Mouse (Mus musculus) megakaryocyte-erythroid progenitor cell, adult 5-6 weeks (primary cell): Measurements from ENCODE around the gene Eci1. TPM values are rescaled to one million over a fixed set of nuclear protein-coding genes. Genes with fewer than 3 reads are reported as not detected.

Experiments used
- ATAC-seq: replicated peaks from 2 replicates; pipeline ENCODE4 v1.8.0; 2016; ENCODE audit warnings: mild to moderate bottlenecking, inconsistent platforms; ENCODE audit not compliant: severe bottlenecking, poor library complexity, low FRiP score, low TSS enrichment
- total RNA-seq, 2 experiments: library from RNA; stranded (forward) in 1 of 2; stranded (reverse) in 1 of 2; fragments of 200-1000, 215-1000 nt in 1 of 2; fragments of >200 nt in 1 of 2; fragmentation: Nextera tagmentation in 1 of 2; gene quantifications; 2 replicates each; pipeline ENCODE4 v1.2.3; 2014 to 2017

Eci1 gene
- total RNA-seq, 2 experiments from 2014 or later, result 33.3 to 79.7 TPM

DNA sequence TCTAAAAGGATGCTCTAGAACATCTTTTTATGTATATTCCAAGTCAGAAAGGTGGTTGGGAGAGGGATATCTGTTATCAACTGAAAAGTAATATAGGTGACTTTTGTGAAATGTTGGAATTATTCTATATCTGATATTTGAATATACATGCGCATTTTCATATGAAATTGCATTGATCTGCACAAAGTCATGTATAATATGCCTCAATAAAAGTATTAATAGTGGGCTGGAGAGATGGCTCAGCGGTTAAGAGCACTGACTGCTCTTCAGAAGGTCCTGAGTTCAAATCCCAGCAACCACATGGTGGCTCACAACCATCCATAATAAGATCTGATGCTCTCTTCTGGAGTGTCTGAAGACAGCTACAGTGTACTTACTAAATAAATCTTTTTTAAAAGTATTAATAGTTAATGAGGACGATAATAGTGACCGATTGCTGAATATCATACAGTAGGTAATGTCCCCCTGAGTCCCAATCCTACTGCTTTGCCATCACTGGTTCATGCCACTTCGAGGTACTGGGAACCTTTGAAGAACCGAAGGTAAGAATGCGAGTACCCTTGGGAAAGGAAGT, 43.0 kb downstream of the Eci1 start:
- ATAC-seq, result no peak

DNA sequence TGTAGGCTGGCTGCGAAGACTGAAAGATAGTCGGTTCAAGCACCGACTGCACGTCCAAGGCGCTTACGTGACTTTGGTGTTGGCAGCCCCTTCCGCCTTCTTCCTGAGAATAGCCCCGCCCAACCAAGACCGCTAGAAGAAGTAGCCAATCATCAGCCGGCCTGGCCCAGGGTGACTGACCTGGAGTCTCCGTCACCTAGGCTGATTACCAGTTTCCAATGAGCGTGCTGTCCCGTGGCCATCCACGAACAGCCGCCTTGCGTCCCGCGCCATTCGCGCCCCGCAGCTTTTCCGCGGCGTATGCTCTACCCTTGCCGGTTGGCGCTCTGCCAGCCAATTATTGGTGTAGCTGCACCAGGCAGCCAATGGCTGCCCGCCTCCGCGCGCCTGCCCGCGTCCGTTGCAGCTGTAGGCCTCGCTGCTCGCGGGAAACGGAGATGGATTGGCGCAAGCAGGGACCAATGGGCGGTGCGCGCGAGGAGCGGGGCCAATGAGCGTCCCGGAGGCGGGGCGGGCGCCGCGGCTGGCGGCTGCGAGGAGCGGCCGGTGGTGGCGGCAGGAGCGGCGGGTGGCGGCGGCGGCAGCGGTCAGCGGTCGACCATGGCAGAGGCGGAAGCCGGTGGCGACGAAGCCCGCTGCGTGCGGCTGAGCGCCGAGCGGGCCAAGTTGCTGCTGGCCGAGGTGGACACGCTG, 43.6 kb downstream of the Eci1 start, which contains the start of the genes E4f1 and Pgp:
Gene E4f1, minus strand, starts transcription at position 404 of the 693 bp plus-strand sequence.
Gene Pgp, plus strand, starts transcription at position 483 of the 693 bp plus-strand sequence.
- ATAC-seq, result peak; percentile 91

DNA sequence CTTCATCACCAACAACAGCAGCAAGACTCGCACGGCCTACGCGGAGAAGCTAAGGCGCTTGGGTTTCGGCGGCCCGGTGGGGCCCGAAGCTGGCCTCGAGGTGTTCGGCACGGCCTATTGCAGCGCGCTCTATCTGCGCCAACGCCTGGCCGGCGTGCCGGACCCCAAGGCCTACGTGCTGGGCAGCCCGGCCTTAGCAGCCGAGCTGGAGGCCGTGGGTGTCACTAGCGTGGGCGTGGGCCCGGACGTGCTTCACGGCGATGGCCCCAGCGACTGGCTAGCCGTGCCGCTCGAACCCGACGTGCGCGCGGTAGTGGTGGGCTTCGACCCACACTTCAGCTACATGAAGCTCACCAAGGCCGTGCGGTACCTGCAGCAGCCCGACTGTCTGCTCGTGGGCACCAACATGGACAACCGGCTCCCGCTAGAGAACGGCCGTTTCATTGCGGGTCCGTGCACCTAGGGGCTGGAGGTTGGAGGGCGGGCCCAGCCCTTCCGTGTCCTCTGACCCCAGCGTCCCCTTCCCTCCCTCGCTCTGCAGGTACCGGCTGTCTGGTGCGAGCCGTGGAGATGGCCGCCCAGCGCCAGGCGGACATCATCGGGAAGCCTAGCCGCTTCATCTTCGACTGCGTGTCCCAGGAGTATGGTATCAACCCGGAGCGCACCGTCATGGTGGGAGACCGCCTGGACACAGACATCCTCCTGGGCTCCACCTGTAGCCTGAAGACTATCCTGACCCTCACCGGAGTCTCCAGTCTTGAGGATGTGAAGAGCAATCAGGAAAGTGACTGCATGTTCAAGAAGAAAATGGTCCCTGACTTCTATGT, 44.5 kb downstream of the Eci1 start:
- ATAC-seq, result no peak

DNA sequence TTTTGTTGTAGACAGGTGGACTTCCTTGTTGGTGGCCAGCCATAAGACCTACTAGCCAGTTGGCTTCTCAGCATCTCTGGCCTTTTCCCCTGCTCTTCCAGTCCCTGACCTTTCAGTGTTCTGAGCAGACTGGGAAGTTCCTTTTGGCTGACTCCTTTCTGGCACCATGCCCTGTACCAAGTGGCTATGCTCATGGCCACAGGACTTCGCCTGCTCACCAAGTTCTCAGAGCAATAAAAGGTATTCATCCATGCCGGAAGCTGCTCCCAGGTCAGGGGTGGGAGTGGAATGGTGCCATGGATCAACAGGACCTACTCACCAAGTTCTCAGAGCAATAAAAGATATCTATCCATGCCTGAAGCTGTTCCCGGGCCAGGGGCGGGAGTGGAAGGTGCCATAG, 46.1 kb downstream of the Eci1 start:
- no peak for ATAC-seq

DNA sequence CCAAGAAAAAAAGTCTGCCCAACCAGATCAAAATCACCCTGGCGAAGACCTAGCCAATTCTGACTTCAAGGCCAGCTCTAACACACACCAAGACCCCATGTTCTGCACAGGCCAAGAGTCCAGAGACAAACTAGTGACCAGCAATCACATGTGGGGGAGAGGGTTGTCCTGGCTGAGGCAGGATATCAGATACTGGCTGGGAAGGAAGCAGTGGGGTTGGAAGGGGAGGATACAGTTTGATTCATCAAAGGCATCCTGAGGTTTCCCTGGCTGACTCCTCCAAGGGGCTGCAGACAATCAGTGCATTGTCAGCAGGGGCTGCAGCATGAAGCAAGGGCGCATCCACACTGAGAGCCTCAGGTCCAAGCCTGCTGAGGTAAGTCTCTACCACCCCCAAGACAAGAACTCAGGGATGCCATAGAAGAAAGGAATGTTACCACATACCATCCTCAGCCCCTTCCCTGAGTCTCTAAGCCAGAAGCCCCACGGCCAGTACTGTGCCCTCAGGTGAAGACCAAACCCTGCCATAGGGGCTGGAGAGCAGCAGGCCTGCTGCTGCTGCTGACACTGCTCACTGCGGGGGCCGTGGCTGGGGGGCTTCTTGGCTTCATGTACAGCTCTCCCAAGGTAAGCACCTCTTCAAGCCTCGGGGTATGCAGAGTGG, 47.3 kb downstream of the Eci1 start, which contains the start of gene Bricd5:
Gene Bricd5, plus strand, starts transcription at position 273 of the 664 bp plus-strand sequence.
- ATAC-seq, result no peak

DNA sequence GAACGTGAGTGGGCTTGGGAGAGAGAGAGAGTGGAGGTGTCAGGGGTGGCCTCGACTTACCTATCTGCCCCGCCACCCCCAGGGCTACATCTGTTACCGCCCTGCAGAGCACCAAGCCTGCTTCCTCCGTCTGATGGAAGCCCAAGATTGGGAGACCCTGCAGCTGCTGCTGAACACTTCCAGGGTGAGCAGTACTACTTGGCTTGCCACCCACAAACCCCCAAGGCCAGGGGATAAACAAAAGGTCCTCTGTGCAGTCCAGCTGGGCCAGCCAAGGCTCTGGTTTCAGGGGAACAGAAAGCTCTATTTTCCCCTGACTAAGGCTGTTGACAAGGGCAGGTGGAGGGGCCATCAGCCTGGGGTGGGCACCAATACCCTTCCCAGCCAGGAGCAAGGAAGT, 48.1 kb downstream of the Eci1 start:
- ATAC-seq, result no peak

DNA sequence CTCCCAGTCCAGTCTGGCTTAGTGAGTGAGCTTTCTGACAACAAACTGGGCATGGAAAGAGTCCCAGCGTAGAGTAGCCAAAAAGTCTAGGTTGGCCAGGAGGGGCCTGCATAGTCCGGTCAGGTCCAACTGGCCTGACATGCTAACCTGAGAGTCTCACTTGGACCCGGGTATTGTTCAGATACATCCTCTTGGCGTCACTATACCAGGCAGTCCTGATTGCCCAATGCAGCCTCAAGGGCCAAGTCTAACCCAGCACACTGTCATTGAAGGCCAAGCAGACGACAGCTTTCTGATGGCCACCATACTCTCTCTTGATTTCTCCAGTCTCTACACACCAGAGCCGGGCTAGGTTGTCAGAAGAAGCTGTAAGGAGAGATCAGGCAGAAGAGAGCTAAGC, 49.1 kb downstream of the Eci1 start:
- no peak for ATAC-seq

DNA sequence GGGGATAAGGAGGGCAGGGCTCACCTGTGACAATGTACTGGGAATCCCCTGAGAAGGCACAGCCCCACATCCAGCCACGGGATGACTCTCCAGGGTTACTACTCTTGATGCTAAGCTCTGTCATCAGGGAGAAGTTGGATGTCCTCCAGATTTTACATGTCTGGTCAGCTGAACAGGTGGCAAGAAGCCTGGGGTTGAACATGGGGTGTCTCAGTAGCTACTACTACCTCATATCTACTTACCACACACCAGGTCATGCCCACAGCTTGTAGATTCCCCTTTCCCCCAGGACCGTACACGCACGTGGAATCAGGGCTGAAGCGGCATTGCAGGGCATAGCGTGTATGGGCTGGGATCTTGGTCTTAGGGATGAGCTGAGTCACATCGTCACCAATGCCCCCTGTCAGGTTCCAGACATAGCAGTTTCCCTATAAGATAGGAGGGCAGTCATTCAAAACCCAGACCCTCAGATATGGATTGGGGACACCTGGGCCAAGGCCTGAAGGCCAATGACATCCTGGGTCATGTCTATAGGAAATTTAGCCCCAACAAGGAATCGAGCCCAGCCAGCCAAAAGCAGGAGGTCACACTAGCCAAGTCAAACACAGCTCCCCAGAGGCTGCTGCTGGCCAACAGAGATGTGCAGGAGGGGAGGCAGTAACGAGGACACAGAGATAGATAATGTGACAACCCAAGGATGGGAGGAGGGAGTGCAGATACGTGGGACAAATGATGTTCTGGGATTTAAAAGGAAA, 49.8 kb downstream of the Eci1 start:
- ATAC-seq, result no peak

DNA sequence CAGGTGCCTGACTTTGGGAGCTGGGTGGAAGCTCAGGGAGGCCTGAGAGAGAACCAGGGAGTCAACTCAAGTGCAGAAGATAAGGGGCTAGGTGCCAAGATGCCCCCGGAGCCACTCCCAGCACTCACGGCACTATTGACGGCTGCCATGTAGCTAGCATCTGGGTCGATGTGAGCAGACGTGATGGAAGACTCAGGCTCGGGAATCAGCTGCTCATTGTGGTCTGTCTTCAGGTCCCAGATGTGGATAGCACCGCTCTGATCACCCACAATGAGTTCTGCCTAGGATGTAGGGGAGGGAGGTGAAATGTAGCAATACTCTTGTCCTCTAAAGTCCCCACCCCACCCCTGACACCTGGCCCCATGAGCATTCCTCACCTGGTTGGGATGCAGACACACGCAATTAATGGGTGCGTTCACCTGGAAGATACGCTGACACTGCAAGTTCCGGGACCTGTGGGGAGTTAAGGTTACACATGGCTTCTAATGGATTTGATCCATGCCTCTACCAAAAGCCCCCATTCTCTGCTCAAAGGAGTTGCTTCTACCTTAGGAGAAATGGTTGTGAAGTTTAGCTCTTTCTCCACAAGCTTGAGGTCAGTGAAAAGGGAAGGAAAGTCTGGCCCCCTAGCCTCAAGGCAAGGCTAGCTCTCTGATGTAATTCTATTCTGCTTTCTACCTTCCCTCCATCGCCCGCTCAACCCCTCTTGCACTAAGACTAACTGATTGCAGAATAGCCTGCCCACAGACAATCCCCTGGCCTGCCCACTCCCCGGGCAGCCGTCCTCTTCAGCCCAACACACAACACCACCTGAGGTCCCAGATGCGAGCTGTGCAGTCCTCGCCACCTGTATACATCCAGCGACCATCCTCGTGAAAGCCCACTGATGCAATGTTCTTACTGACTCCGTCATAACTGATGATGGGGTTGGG, 50.9 kb downstream of the Eci1 start:
- ATAC-seq, result no peak

DNA sequence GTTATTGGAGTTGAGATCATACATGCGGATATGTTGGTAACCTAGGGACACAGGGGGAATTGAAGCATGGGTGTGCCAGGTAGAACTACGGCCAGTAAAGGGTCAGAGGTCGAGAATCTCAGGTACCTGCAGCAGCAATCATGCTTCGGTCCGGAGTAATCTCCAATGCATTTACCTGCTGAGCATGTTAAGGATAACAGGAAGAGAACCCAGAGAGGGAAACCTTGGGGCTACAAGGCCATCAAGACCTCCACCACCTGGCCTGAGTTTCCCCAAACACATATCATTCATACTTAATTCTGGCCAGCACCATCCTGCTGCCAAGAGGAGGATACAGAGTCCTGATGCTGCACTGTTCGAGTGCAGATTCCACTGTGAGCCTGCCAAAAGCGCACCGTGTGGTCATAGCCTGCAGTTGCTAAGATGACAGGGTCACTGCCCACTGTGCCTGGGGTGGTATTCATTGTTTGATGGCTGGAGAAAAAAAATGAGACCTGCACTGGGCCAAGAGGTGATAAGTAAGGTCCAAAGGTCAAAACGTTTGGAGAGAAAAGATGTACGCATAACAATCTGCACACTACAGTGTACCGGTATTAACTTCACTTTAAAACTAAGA, 51.7 kb downstream of the Eci1 start:
- 0 out of 2 replicates have a peak, but pooled peaks have one; percentile 7 for ATAC-seq

DNA sequence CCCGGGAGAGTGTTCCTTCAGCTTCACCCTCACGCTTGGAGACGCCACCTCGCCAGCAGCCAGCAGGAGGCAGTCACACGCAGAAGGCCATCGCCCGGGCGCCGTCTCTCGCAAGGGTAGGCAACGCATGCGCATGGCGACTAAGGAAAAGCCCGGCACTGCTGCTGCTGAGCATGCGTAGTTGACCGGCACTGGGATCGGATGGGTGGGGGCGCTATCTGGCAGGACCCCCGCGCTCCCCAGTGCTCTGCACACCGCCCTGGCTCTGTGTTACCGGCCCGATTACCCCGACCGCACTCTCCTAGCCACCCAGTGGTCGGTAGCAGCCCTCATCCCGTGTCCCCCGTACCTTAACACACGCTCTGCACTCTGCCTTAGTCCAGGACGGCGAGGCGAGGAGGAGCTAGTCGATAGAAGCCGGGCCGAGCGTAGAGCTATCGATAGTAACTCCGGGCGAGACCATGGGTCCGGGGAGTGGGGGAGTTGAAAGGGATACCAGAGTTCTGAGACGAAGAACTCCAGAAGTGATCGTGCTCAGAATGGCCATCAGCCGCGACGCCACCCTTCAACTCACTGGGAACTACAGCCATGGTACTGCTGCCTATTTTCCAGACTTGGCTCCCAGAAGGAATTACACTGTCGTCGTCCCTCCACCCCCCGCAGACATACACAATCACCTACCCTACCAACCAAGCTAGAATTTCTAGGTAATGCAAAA, 52.4 kb downstream of the Eci1 start, which contains the start of gene Mlst8:
Gene Mlst8, minus strand, starts transcription at position 416 of the 718 bp plus-strand sequence.
- peak; percentile 90 for ATAC-seq

DNA sequence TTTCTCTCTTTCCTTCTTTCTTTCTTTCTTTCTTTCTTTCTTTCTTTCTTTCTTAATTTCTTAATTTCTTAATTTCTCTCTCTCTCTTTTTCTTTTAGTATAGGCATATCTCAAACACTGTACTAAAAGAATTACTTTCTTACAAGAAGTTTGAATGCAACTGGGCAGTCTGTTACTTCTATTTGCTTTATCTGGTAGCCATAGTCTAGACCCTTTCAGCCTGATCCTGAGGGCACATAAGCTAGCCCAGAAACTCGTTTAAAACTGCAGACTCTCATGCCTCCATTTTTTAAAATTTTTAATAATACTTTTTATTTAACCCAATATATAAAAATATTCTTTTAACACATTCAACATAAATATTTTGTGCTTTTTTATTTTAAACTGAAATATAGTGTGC, 53.0 kb downstream of the Eci1 start:
- ATAC-seq, result no peak

DNA sequence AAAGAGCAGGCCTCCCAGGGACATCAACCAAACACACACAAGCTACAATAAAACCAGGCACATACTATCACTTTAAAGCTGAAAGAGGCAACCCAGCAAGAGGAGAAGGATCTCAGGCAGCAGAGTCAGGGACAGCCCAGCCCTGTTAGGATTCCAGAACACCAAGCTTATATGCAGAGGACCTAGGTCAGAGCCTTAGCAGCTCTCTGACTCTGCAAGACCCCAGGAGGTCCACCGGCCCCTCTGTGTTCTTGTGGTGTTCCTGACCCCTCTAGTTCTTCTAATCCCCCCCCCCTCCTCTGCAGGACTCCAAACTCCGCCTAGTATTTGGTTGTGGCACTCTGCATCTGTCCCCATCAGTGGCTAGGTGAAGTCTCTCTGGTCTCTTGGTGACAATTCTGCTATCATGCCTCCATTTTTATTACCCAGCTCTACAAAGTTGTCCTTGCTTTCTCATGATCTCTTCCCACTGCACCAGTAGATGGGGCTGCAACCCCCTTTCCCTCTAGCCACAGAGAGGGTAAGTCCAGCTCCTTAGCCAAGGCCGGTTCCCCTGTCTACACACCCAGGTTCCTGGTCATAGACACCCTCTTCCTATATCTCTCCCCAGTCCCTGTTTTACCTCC, 53.9 kb downstream of the Eci1 start:
- ATAC-seq, result no peak

DNA sequence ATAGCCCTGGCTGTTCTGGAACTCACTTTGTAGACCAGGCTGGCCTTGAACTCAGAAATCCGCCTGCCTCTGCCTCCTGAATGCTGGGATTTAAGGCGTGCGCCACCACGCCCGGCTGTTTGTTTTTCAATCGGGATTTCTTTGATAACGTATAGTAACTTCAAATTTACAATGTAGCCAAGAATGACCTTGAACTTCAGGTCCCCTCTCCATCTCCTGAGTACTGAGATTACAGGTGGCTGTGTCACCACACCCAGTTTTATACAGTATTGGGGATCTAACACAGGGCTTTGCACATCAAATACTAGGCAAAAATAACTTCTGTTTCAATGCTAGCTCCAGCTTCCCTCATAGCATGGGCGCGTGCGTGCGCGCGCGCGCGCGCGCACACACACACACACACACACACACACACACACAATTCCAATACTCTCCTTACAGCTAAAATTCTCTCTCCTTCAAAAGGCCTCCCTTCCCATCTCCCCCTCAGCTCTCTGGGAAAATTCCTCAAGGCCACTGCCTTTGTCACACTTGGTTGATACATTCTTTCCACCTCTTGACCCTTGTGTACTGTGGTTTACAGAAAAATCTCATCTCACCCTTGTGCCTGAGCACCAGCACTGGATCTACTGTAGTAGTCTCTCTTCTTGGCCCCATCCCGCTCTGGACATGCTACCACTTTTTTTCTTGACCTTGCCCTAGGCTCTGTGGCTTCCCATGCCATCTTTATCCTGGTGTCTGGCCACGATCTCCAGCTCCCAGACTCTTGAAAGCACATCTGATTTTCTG, 54.8 kb downstream of the Eci1 start:
- no peak for ATAC-seq

DNA sequence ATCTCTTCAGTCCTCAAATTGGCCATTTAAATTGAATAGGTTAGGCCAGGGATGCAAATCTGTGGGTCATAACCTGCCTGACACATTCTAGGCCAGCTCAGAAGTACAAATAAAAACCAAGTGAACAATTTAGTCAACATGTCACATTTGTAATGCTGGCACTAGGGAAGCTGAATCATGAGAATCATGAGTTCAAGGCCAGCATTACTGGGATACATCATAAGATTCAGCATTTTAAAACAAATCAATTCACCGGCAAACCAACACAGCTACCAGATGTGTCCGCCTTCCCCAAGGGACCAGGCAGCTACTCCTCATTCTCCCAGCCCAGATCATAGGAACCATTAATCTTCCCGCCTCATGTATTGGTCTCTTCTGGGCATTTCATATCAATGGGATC, 57.1 kb downstream of the Eci1 start:
- ATAC-seq, result no peak
